Mouse (Mus musculus): ENCODE data around the gene Prss53. TPM values are rescaled to one million over a fixed set of nuclear protein-coding genes. Genes with fewer than 3 reads are reported as not detected.

The Prss53 gene
- polyA plus RNA-seq, 1 experiment = 0.74 TPM

GRCm38 (mm10) chr7:127876041-127876466 is 14.7 kb downstream of the Prss53 start, which contains the start of gene Zfp646:
Gene Zfp646, plus strand, starts transcription at chr7:127876221.
- peaks cover 75% of the 10 kb centered on the region for H3K79me2 ChIP-seq (ENCODE audit: control insufficient read depth, insufficient read depth)
- H3K27me3 ChIP-seq (ENCODE audit: control insufficient read depth, insufficient read depth, insufficient read length) = no peaks in the 10 kb centered on the region
- peak within 1 kb of the TSS; percentile 84 for H3K4me2 ChIP-seq (ENCODE audit: low read depth)
- TF ChIP-seq CEBPB (IDR thresholded peaks at IDR 0.05; ENCODE audit: insufficient read depth, poor library complexity, severe bottlenecking) = no peak
- no peak for TF ChIP-seq MAX (IDR thresholded peaks at IDR 0.05; ENCODE audit: low read depth)
- TF ChIP-seq POLR2A (IDR thresholded peaks at IDR 0.05; ENCODE audit: insufficient read length, low read depth) = no peak
- TF ChIP-seq REST (IDR thresholded peaks at IDR 0.05; ENCODE audit: insufficient read depth, insufficient read length) = no peak
- TF ChIP-seq MYOG (IDR thresholded peaks at IDR 0.05; ENCODE audit: control insufficient read depth in 1 of 3, insufficient read depth in 1 of 3, insufficient read length in 2 of 3, low read depth in 2 of 3) = no peak
- H3ac ChIP-seq (ENCODE audit: control insufficient read depth, insufficient read length) = peak within 1 kb of the TSS; percentile 83
- peak within 1 kb of the TSS; percentile 98 for H3K4me3 ChIP-seq
- H3K36me3 ChIP-seq (ENCODE audit: control insufficient read depth, insufficient read depth) = peaks cover 10% of the 10 kb centered on the region

- Histone ChIP-seq H3K27me3 (ENCODE audit: control insufficient read depth, insufficient read depth, insufficient read length) (no peaks in the 10 kb centered on the region), H3ac (ENCODE audit: control insufficient read depth, insufficient read length) (peak overlapping the region; percentile 83), H3K36me3 (ENCODE audit: control insufficient read depth, insufficient read depth) (peaks cover 10% of the 10 kb centered on the region), H3K4me3 (peak overlapping the region; percentile 98), H3K4me2 (ENCODE audit: low read depth) (peak overlapping the region; percentile 84), H3K79me2 (ENCODE audit: control insufficient read depth, insufficient read depth) (peaks cover 77% of the 10 kb centered on the region)
- TF ChIP-seq MYOD1 (IDR thresholded peaks at IDR 0.05; ENCODE audit: control insufficient read depth in 1 of 3, insufficient read length in 2 of 3, low read depth in 2 of 3) = peak in 1 of 3 experiments; percentile 15
- TF ChIP-seq E2F4 (IDR thresholded peaks at IDR 0.05; ENCODE audit: insufficient read depth) = no peak
- TF ChIP-seq TCF3 (IDR thresholded peaks at IDR 0.05; ENCODE audit: insufficient read length, low read depth) = no peak
- peak; percentile 21 for TF ChIP-seq SRF (IDR thresholded peaks at IDR 0.05; ENCODE audit: control insufficient read depth, insufficient read length, low read depth)
- peak in 2 of 3 experiments; percentile 2 to 18 for TF ChIP-seq MYOG (IDR thresholded peaks at IDR 0.05; ENCODE audit: control insufficient read depth in 1 of 3, insufficient read depth in 1 of 3, insufficient read length in 2 of 3, low read depth in 2 of 3)
Measured at GRCm38 (mm10) chr7:127875627-127876001, 15.2 kb downstream of the Prss53 start.

GRCm38 (mm10) chr7:127874812-127875626 is 15.8 kb downstream of the Prss53 start:
- Histone ChIP-seq H3K79me2 (ENCODE audit: control insufficient read depth, insufficient read depth) (peaks cover 77% of the 10 kb centered on the region), H3K4me2 (ENCODE audit: low read depth) (peak overlapping the region; percentile 84), H3K27me3 (ENCODE audit: control insufficient read depth, insufficient read depth, insufficient read length) (no peaks in the 10 kb centered on the region), H3ac (ENCODE audit: control insufficient read depth, insufficient read length) (peak overlapping the region; percentile 83), H3K4me3 (peak overlapping the region; percentile 98), H3K36me3 (ENCODE audit: control insufficient read depth, insufficient read depth) (peaks cover 7% of the 10 kb centered on the region)
- TF ChIP-seq MAX (IDR thresholded peaks at IDR 0.05; ENCODE audit: low read depth) (no peak), MYOG (IDR thresholded peaks at IDR 0.05; ENCODE audit: control insufficient read depth in 1 of 3, insufficient read depth in 1 of 3, insufficient read length in 2 of 3, low read depth in 2 of 3) (no peak)

DNA sequence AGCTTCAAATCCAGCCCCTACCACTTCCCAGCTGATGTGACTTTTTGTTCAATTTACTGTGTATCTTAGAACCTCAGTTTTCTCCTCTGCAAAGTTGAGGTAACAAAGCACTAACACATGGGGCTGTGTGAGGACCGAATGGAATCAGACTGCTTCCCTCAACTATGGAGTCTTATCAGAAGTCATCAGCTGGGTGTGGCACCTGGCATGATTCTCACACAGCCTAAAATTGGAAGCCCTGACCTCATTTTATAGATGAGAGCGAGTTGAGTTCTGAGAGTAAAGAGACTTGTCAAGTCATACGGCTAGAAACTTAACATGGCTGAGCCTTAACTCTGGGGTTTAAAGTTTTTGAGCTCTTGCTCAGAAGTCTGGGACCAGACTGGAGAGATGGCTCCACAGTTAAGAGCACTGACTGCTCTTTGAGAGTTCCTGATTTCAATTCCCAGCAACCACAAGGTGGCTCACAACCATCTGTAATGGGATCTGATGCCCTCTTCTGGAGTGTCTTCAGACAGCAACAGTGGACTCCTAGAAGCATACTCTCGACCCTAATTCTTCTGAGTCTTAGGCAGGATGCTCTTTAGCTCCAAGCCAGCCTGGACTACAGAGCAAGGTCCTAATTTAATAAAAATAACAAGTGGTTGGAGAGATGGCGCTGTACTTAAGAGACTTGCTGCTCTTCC is 20.5 kb downstream of the Prss53 start:
- Histone ChIP-seq H3K4me3 (no peak overlapping the region), H3K36me3 (ENCODE audit: control insufficient read depth, insufficient read depth) (peaks cover 15% of the 10 kb centered on the region), H3K27me3 (ENCODE audit: control insufficient read depth, insufficient read depth, insufficient read length) (no peaks in the 10 kb centered on the region), H3K79me2 (ENCODE audit: control insufficient read depth, insufficient read depth) (peaks cover 51% of the 10 kb centered on the region), H3K4me2 (ENCODE audit: low read depth) (peak overlapping the region; percentile 27), H3ac (ENCODE audit: control insufficient read depth, insufficient read length) (no peak overlapping the region)
- TF ChIP-seq SRF (IDR thresholded peaks at IDR 0.05; ENCODE audit: control insufficient read depth, insufficient read length, low read depth) = no peak
- TF ChIP-seq MYOD1 (IDR thresholded peaks at IDR 0.05; ENCODE audit: control insufficient read depth in 1 of 3, insufficient read length in 2 of 3, low read depth in 2 of 3) = no peak

- Histone ChIP-seq H3K4me3 (no peak overlapping the region), H3K79me2 (ENCODE audit: control insufficient read depth, insufficient read depth) (peaks cover 41% of the 10 kb centered on the region), H3K27me3 (ENCODE audit: control insufficient read depth, insufficient read depth, insufficient read length) (no peaks in the 10 kb centered on the region), H3K4me2 (ENCODE audit: low read depth) (peak overlapping the region; percentile 35), H3ac (ENCODE audit: control insufficient read depth, insufficient read length) (no peak overlapping the region), H3K36me3 (ENCODE audit: control insufficient read depth, insufficient read depth) (peaks cover 18% of the 10 kb centered on the region)
- no peak for TF ChIP-seq POLR2AphosphoS2 (IDR thresholded peaks at IDR 0.05; ENCODE audit: insufficient read length, low read depth)
- no peak for TF ChIP-seq REST (IDR thresholded peaks at IDR 0.05; ENCODE audit: insufficient read depth, insufficient read length)
- TF ChIP-seq MYOD1 (IDR thresholded peaks at IDR 0.05; ENCODE audit: control insufficient read depth in 1 of 3, insufficient read length in 2 of 3, low read depth in 2 of 3) = peak; percentile 66 to 84 (median 80)
- TF ChIP-seq CEBPB (IDR thresholded peaks at IDR 0.05; ENCODE audit: insufficient read depth, poor library complexity, severe bottlenecking) = no peak
- no peak for TF ChIP-seq POLR2A (IDR thresholded peaks at IDR 0.05; ENCODE audit: insufficient read length, low read depth)
- TF ChIP-seq MAX (IDR thresholded peaks at IDR 0.05; ENCODE audit: low read depth) = no peak
- TF ChIP-seq TCF3 (IDR thresholded peaks at IDR 0.05; ENCODE audit: insufficient read length, low read depth) = no peak
- TF ChIP-seq E2F4 (IDR thresholded peaks at IDR 0.05; ENCODE audit: insufficient read depth) = no peak
- no peak for TF ChIP-seq USF1 (IDR thresholded peaks at IDR 0.05; ENCODE audit: low read depth)
- TF ChIP-seq SRF (IDR thresholded peaks at IDR 0.05; ENCODE audit: control insufficient read depth, insufficient read length, low read depth) = no peak
- peak; percentile 74 for TF ChIP-seq TCF12 (IDR thresholded peaks at IDR 0.05; ENCODE audit: insufficient read depth, poor library complexity, severe bottlenecking)
- TF ChIP-seq MYOG (IDR thresholded peaks at IDR 0.05; ENCODE audit: control insufficient read depth in 1 of 3, insufficient read depth in 1 of 3, insufficient read length in 2 of 3, low read depth in 2 of 3) = peak in 2 of 3 experiments; percentile 52 to 96
Measured at GRCm38 (mm10) chr7:127869149-127869810, 21.5 kb downstream of the Prss53 start.
